Mouse (Mus musculus) lung, postnatal 0 days (tissue): ENCODE data around the gene Kdelr2.

Experiments used
- CTCF ChIP-seq: IDR thresholded peaks from 2 replicates; pipeline ENCODE4 v1.5.1; 2016; ENCODE audit warnings: antibody characterized with exemption, mild to moderate bottlenecking
- EP300 ChIP-seq: IDR thresholded peaks from 2 replicates; pipeline ENCODE4 v1.6.1; 2016; ENCODE audit warnings: antibody characterized with exemption, mild to moderate bottlenecking, control low read depth

GRCm38 (mm10) chr5:143434421-143434820, 30.8 kb downstream of the Kdelr2 start:
- TF ChIP-seq EP300 (no peak), CTCF (peak; percentile 87)
